Comparison of ENCODE assay signal across 26 mouse cellular contexts in the genomic region with DNA sequence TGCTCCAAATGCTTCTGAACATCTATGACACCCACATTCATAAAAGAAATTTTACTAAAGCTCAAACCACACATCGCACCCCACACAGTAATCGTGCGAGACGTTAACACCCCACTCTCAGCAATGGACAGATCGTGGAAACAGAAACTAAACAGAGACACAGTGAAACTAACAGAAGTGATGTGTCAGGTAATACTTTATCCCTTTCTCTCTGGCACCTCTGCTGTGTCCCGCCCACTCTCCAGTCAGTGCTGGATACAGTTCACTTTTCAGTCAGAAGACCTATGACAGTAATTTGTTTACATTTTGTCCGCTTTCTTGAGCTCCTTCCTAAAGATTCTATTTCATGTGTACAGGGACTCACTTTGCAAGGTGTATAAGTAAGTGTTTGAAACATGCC. TPM values are rescaled to one million over a fixed set of nuclear protein-coding genes. Genes with fewer than 3 reads are reported as not detected.
DNase-seq lines count a peak whose midpoint lies in the region; ATAC-seq lines count a peak whose summit lies in the region.
"Had no signal": no experiment of that assay in that cellular context is flagged by ENCODE, and none has a peak within 500 bp of the region (broad histone marks: within the 10 kb centered on the region; RNA-seq: fewer than 3 reads in every experiment).

No protein-coding gene starts in this region.

- no peaks in the 10 kb centered on the region for H3K27me3 ChIP-seq in hindbrain, embryonic 12.5 days
- H3K27me3 ChIP-seq: embryonic facial prominence, embryonic 13.5 days; embryonic facial prominence, embryonic 15.5 days; forebrain, embryonic 12.5 days had no signal

- intact Hi-C loops in heart, postnatal 10 days (cut with DNase I), result no loop called here

- ATAC-seq in CD4-positive, CD25-positive, alpha-beta regulatory T cell, adult 4 months, result peak; percentile 45
- ATAC-seq in activated CD4-positive, CD25-positive, alpha-beta regulatory T cell, adult 4 months, result peak; percentile 54
- no peak for ATAC-seq in hindbrain, embryonic 12.5 days (ENCODE audit: low FRiP score)
- ATAC-seq: forebrain, embryonic 14.5 days; forebrain, embryonic 16.5 days had no signal

- no peaks in the 10 kb centered on the region for H3K9me3 ChIP-seq in hindbrain, embryonic 12.5 days (replicated peaks)
- H3K9me3 ChIP-seq: embryonic facial prominence, embryonic 13.5 days; embryonic facial prominence, embryonic 15.5 days; forebrain, embryonic 10.5 days; forebrain, embryonic 12.5 days had no signal

- peaks cover 4% of the 10 kb centered on the region; the same call in 1 of the 2 replicates for H3K4me1 ChIP-seq in hindbrain, embryonic 12.5 days
- H3K4me1 ChIP-seq: embryonic facial prominence, embryonic 13.5 days; forebrain, embryonic 10.5 days had no signal

- H3K4me2 ChIP-seq in hindbrain, embryonic 12.5 days (replicated peaks), result no peak overlapping the region
- H3K4me2 ChIP-seq: embryonic facial prominence, embryonic 13.5 days; embryonic facial prominence, embryonic 15.5 days; forebrain, embryonic 12.5 days had no signal

- H3K27ac ChIP-seq in hindbrain, embryonic 12.5 days, result no peak overlapping the region
- H3K27ac ChIP-seq: embryonic facial prominence, embryonic 13.5 days; embryonic facial prominence, embryonic 15.5 days; forebrain, embryonic 10.5 days; forebrain, embryonic 12.5 days had no signal

- no peak overlapping the region for H3K4me3 ChIP-seq in hindbrain, embryonic 12.5 days
- H3K4me3 ChIP-seq: embryonic facial prominence, embryonic 13.5 days; embryonic facial prominence, embryonic 15.5 days; erythroblast, embryonic 14.5 days; forebrain, embryonic 10.5 days; forebrain, embryonic 12.5 days had no signal

- WGBS in hindbrain, embryonic 12.5 days, result 98% methylated on average over 7 of the region's 7 CpGs

- no peaks in the 10 kb centered on the region for H3K36me3 ChIP-seq in hindbrain, embryonic 12.5 days
- H3K36me3 ChIP-seq: embryonic facial prominence, embryonic 13.5 days; embryonic facial prominence, embryonic 15.5 days; forebrain, embryonic 10.5 days; forebrain, embryonic 12.5 days had no signal

- no peak overlapping the region for H3K9ac ChIP-seq in hindbrain, embryonic 12.5 days
- H3K9ac ChIP-seq: embryonic facial prominence, embryonic 13.5 days; embryonic facial prominence, embryonic 15.5 days; forebrain, embryonic 12.5 days had no signal

- peak; percentile 65 for DNase-seq in heart, adult 11 months
- no peak for DNase-seq in heart, postnatal 10 days
- peak; percentile 39 for DNase-seq in induced T-regulatory cell, adult 2 months (ENCODE audit: low read depth)
- no peak for DNase-seq in kidney, postnatal 25 days
- no peak for DNase-seq in lung, postnatal 25 days (ENCODE audit: low spot score)
- DNase-seq: adrenal gland, adult 2 months; adrenal gland, postnatal 14 days; adrenal gland, postnatal 36 days; B cell, adult 2 months; cerebellum, adult 11 months; cerebellum, adult 18-20 months; cerebellum, adult 8-10 months; cerebellum, adult 9-11 months; cerebellum, postnatal 14 days; cerebellum, postnatal 36 days; embryo, embryonic 11 days had no signal

RNA-seq across cellular contexts. Expression of a gene that starts 56.5 kb away (rescaled TPM):
- total RNA-seq in heart, postnatal 10 days (2021), result 10 to 100 TPM; 27.9 to 29.5 TPM
- polyA plus RNA-seq in CD4-positive, CD25-positive, alpha-beta regulatory T cell, adult 4 months (2017; shearing (Covaris generic)), result 1 to 10 TPM; 3.4 to 3.9 TPM
- polyA plus RNA-seq in activated CD4-positive, CD25-positive, alpha-beta regulatory T cell, adult 4 months (2017; shearing (Covaris generic)), result 1 to 10 TPM; 2.3 TPM
- polyA plus RNA-seq in hindbrain, embryonic 12.5 days (2016; fragmentation: Nextera tagmentation; extraction: Ambion mirVana), result 26.2 and 26.3 TPM in 2 replicates

Comparison
In these comparisons a context has a peak if more than half of its experiments do, and no peak if none do; other contexts are left out.
1. DNase-seq: peak in heart, adult 11 months (single experiment) and induced T-regulatory cell, adult 2 months (single experiment); none in heart, postnatal 10 days (0 of 2), kidney, postnatal 25 days (0 of 2) and lung, postnatal 25 days (single experiment).